Mouse (Mus musculus): ENCODE measurements at regions not wholly inside any gene's neighbourhood (a gene's known extent, or its start where the extent isn't known, plus 50 kb on each side); places are given as distances from the start of the nearest gene placed in this dataset.

DNA sequence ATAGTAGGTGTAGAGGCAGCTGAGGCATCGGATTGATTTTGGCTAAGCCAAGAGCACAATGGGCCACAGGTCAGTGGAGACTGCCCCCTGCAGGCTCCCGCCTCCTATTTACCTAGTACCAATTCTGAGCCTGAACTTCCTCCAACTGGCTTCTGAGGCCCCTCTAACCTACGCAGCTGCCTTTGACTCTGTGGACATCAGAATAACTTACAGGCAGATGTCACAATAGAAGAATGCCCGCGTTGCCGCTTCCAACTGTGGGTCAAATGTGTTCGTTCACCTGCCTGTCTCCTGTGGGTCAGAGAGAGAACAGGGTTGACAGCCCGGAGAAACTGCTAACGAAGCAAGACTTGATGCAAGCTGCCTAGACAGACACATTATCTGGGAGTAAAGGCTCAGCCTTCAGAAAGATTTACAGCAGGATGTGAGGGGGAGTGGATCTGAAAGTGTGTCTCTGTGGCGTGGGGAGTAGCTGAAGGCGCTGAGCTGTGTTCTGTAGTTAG is 153.2 kb downstream of the Gm10260 start:
- Histone ChIP-seq H3K4me1 (replicated peaks; ENCODE audit: control insufficient read depth, insufficient read depth, low read length) (no peaks in the 10 kb centered on the region), H3K4me3 (ENCODE audit: low read length) (no peak overlapping the region), H3K9ac (ENCODE audit: low read length) (no peak overlapping the region), H3K4me2 (ENCODE audit: low read depth, low read length) (no peak overlapping the region), H3K36me3 (ENCODE audit: control insufficient read depth, insufficient read depth, low read length) (no peaks in the 10 kb centered on the region), H3K27me3 (ENCODE audit: control insufficient read depth, insufficient read depth, low read depth, low read length) (no peaks in the 10 kb centered on the region), H3K9me3 (ENCODE audit: control insufficient read depth, low read length) (no peaks in the 10 kb centered on the region), H3K27ac (ENCODE audit: low read length) (no peak overlapping the region)
- 47% methylated on average over 11 of the region's 11 CpGs for WGBS
- ATAC-seq (ENCODE audit: low read depth) = no peak

- ATAC-seq (ENCODE audit: low read depth) = no peak
- no peaks in the 10 kb centered on the region for H3K4me1 ChIP-seq (replicated peaks; ENCODE audit: control insufficient read depth, insufficient read depth, low read length)
- H3K27ac ChIP-seq (ENCODE audit: low read length) = no peak overlapping the region
- H3K9me3 ChIP-seq (ENCODE audit: control insufficient read depth, low read length) = no peaks in the 10 kb centered on the region
- WGBS = 83% methylated on average over 3 of the region's 3 CpGs
- no peaks in the 10 kb centered on the region for H3K27me3 ChIP-seq (ENCODE audit: control insufficient read depth, insufficient read depth, low read depth, low read length)
- no peak overlapping the region for H3K4me2 ChIP-seq (ENCODE audit: low read depth, low read length)
- H3K36me3 ChIP-seq (ENCODE audit: control insufficient read depth, insufficient read depth, low read length) = no peaks in the 10 kb centered on the region
- no peak overlapping the region for H3K9ac ChIP-seq (ENCODE audit: low read length)
- no peak overlapping the region for H3K4me3 ChIP-seq (ENCODE audit: low read length)
These were observed 156.0 kb downstream of the Gm10260 start for GRCm38 (mm10) chr13:97604451-97604850.

GRCm38 (mm10) chr13:97601135-97601730 is 159.2 kb downstream of the Gm10260 start:
- WGBS = 90% methylated on average over 7 of the region's 7 CpGs
- H3K36me3 ChIP-seq (ENCODE audit: control insufficient read depth, insufficient read depth, low read length) = no peaks in the 10 kb centered on the region
- no peak overlapping the region for H3K4me3 ChIP-seq (ENCODE audit: low read length)
- no peaks in the 10 kb centered on the region for H3K27me3 ChIP-seq (ENCODE audit: control insufficient read depth, insufficient read depth, low read depth, low read length)
- ATAC-seq (ENCODE audit: low read depth) = no peak
- no peaks in the 10 kb centered on the region for H3K4me1 ChIP-seq (replicated peaks; ENCODE audit: control insufficient read depth, insufficient read depth, low read length)
- H3K9me3 ChIP-seq (ENCODE audit: control insufficient read depth, low read length) = 0 out of 2 replicates have a peak, but pooled peaks cover 2% of the 10 kb centered on the region
- no peak overlapping the region for H3K27ac ChIP-seq (ENCODE audit: low read length)
- no peak overlapping the region for H3K9ac ChIP-seq (ENCODE audit: low read length)
- H3K4me2 ChIP-seq (ENCODE audit: low read depth, low read length) = no peak overlapping the region

GRCm38 (mm10) chr13:97600136-97600535 is 160.3 kb downstream of the Gm10260 start:
- Histone ChIP-seq H3K9ac (ENCODE audit: low read length) (no peak overlapping the region), H3K36me3 (ENCODE audit: control insufficient read depth, insufficient read depth, low read length) (no peaks in the 10 kb centered on the region), H3K27ac (ENCODE audit: low read length) (no peak overlapping the region), H3K4me2 (ENCODE audit: low read depth, low read length) (no peak overlapping the region), H3K9me3 (ENCODE audit: control insufficient read depth, low read length) (0 out of 2 replicates have a peak, but pooled peaks cover 2% of the 10 kb centered on the region), H3K27me3 (ENCODE audit: control insufficient read depth, insufficient read depth, low read depth, low read length) (no peaks in the 10 kb centered on the region), H3K4me1 (replicated peaks; ENCODE audit: control insufficient read depth, insufficient read depth, low read length) (no peaks in the 10 kb centered on the region), H3K4me3 (ENCODE audit: low read length) (no peak overlapping the region)
- ATAC-seq (ENCODE audit: low read depth) = no peak
- WGBS = 68% methylated on average over 7 of the region's 7 CpGs

DNA sequence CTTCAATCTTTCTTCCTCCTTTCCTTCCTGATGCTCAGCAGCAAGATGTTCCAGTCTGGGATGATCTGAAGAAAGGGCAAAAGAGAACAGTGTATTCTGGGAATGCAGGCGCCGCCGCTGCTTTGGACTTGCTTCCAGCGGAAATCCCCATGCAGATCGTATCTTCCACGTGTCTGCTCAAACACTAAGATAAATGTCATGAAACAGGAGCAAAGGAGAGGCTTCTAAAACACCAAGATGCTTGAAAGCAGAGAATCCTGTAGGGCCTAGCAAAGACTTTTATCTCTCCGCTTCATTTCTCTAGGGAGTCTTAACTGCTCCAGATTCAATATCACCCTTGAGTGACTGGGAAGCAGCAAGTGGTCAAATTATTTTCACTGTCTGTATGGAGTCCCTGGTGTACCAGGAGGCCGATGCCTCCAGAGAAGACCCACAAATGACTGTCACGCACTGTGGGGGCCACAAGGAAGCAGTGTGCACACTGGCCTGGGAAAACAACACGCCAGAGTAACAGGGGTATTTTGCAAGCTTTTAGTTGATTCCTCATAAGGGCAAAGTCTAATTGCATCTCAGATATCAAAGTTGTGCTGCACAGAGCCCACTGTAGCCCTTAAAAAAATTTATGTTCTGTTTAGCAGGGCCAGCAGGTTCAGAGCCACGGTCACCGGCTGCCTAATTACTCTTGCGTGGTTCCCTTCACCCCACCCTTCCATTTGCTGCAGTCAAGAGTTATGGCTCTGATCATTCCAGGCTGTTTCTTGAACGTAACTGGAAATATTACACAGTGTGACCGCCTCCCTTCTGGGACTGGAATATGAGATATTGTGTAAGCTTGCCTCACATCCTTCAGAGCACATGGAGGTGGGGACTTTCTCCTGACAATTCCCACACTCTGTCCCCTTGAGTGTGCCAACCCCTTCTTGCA is 161.7 kb downstream of the Gm10260 start:
- H3K4me2 ChIP-seq (ENCODE audit: low read depth, low read length) = no peak overlapping the region

DNA sequence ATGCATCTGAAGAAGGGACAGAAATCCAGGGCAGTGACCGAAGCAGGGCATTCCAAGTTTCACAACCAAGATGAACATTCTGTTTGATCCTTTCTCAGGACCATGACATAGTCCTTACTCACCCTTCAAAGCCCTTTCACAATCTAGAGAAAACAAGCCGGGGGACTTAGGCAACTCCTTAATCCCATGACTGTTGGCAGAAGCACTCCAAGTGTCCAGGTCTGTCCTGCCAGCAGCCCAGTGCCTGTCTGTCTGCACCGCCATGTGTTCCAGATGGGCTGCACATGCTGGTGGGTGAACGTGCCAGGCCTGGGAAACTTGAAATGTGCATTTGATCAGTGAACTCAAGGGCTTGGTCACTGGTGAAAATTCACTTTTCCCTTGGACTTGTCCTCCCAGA is 165.6 kb downstream of the Gm10260 start:
- no peaks in the 10 kb centered on the region for H3K27me3 ChIP-seq (ENCODE audit: control insufficient read depth, insufficient read depth, low read depth, low read length)
- no peak overlapping the region for H3K4me2 ChIP-seq (ENCODE audit: low read depth, low read length)
- no peak overlapping the region for H3K9ac ChIP-seq (ENCODE audit: low read length)
- H3K9me3 ChIP-seq (ENCODE audit: control insufficient read depth, low read length) = 0 out of 2 replicates have a peak, but pooled peaks cover 2% of the 10 kb centered on the region
- H3K36me3 ChIP-seq (ENCODE audit: control insufficient read depth, insufficient read depth, low read length) = no peaks in the 10 kb centered on the region
- WGBS = 73% methylated on average over 4 of the region's 4 CpGs
- H3K4me3 ChIP-seq (ENCODE audit: low read length) = no peak overlapping the region
- 0 out of 2 replicates have a peak, but pooled peaks cover 2% of the 10 kb centered on the region for H3K4me1 ChIP-seq (replicated peaks; ENCODE audit: control insufficient read depth, insufficient read depth, low read length)
- H3K27ac ChIP-seq (ENCODE audit: low read length) = no peak overlapping the region
- ATAC-seq (ENCODE audit: low read depth) = peak; percentile 60; the same call in 1 of the 2 replicates

More for the DNA sequence above, 161.7 kb downstream of the Gm10260 start:
- Histone ChIP-seq H3K4me3 (ENCODE audit: low read length) (no peak overlapping the region), H3K27me3 (ENCODE audit: control insufficient read depth, insufficient read depth, low read depth, low read length) (no peaks in the 10 kb centered on the region), H3K4me1 (replicated peaks; ENCODE audit: control insufficient read depth, insufficient read depth, low read length) (0 out of 2 replicates have a peak, but pooled peaks cover 2% of the 10 kb centered on the region), H3K27ac (ENCODE audit: low read length) (no peak overlapping the region), H3K36me3 (ENCODE audit: control insufficient read depth, insufficient read depth, low read length) (no peaks in the 10 kb centered on the region), H3K9ac (ENCODE audit: low read length) (no peak overlapping the region), H3K9me3 (ENCODE audit: control insufficient read depth, low read length) (0 out of 2 replicates have a peak, but pooled peaks cover 2% of the 10 kb centered on the region)
- 62% methylated on average over 15 of the region's 15 CpGs for WGBS
- ATAC-seq (ENCODE audit: low read depth) = 0 out of 2 replicates have a peak, but pooled peaks have one; percentile 43

DNA sequence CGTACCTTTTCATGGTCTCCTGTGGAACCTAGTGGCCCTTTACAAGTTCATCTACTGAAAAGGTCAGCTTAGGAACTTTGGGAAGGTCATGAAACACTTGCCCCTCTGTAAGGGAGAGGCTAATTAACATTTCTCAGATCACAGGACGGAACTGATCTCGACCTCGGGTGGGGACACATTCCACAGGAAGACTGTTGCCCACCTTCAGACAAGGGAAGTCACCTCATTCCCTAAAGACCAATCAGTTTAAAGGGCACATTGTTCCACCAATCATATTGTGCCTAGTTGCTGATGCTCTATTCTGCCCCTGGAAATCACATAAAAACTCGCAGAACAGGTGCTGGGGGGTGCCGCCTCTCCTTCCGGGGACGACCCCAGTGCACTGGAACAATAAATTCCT is 170.8 kb downstream of the Gm10260 start:
- no peak overlapping the region for H3K4me2 ChIP-seq (ENCODE audit: low read depth, low read length)
- H3K4me3 ChIP-seq (ENCODE audit: low read length) = no peak overlapping the region
- WGBS = 79% methylated on average over 8 of the region's 8 CpGs
- ATAC-seq (ENCODE audit: low read depth) = no peak
- H3K27ac ChIP-seq (ENCODE audit: low read length) = no peak overlapping the region
- H3K27me3 ChIP-seq (ENCODE audit: control insufficient read depth, insufficient read depth, low read depth, low read length) = no peaks in the 10 kb centered on the region
- no peaks in the 10 kb centered on the region for H3K9me3 ChIP-seq (ENCODE audit: control insufficient read depth, low read length)
- H3K9ac ChIP-seq (ENCODE audit: low read length) = no peak overlapping the region
- H3K36me3 ChIP-seq (ENCODE audit: control insufficient read depth, insufficient read depth, low read length) = no peaks in the 10 kb centered on the region
- H3K4me1 ChIP-seq (replicated peaks; ENCODE audit: control insufficient read depth, insufficient read depth, low read length) = no peaks in the 10 kb centered on the region

DNA sequence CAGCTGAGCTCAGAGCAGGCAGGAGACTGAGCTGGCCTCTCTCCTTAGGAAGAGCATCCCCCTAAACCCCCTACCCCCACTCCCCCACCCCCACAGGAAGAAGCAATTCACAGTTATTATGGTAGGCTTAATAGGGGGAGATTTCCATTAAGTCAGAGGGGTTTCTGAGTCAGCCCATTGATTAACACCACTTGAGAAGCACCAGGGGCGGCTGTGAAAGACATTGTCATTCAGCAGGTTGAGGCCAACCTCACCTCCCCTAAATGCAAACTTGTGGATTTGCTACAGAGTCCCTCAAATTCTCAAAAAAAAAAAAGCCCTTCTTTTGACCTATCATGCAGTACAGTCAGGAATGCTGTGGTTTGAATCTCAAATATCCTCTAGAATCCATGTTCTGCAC is 172.3 kb downstream of the Gm10260 start:
- Histone ChIP-seq H3K9me3 (ENCODE audit: control insufficient read depth, low read length) (no peaks in the 10 kb centered on the region), H3K36me3 (ENCODE audit: control insufficient read depth, insufficient read depth, low read length) (no peaks in the 10 kb centered on the region), H3K4me3 (ENCODE audit: low read length) (no peak overlapping the region), H3K4me1 (replicated peaks; ENCODE audit: control insufficient read depth, insufficient read depth, low read length) (no peaks in the 10 kb centered on the region), H3K27ac (ENCODE audit: low read length) (no peak overlapping the region), H3K4me2 (ENCODE audit: low read depth, low read length) (no peak overlapping the region), H3K9ac (ENCODE audit: low read length) (no peak overlapping the region), H3K27me3 (ENCODE audit: control insufficient read depth, insufficient read depth, low read depth, low read length) (no peaks in the 10 kb centered on the region)
- no peak for ATAC-seq (ENCODE audit: low read depth)
- 58% methylated on average over 1 of the region's 1 CpGs for WGBS

DNA sequence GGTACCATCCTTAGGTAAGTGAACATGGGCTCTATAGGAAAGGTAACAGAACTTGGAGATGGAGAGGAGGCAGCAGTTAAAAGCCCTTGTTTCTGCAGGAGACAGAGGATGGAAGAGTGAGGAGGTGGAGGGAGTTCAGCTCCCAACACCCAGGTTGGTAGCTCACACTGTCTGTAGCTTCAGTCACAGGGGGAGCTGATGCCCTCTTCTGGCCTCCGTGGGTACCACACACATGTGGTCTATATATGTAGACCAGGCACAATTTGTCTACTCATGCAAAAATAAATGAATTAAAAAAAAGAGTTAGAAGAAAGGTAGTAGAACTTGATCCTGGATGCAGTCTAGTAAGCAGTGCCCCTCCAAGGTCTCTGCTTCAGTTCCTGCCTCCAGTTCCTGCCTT is 173.3 kb downstream of the Gm10260 start:
- H3K4me2 ChIP-seq (ENCODE audit: low read depth, low read length) = no peak overlapping the region
- no peaks in the 10 kb centered on the region for H3K27me3 ChIP-seq (ENCODE audit: control insufficient read depth, insufficient read depth, low read depth, low read length)
- no peaks in the 10 kb centered on the region for H3K9me3 ChIP-seq (ENCODE audit: control insufficient read depth, low read length)
- H3K9ac ChIP-seq (ENCODE audit: low read length) = no peak overlapping the region
- no peak overlapping the region for H3K27ac ChIP-seq (ENCODE audit: low read length)
- no peaks in the 10 kb centered on the region for H3K36me3 ChIP-seq (ENCODE audit: control insufficient read depth, insufficient read depth, low read length)
- no peaks in the 10 kb centered on the region for H3K4me1 ChIP-seq (replicated peaks; ENCODE audit: control insufficient read depth, insufficient read depth, low read length)
- ATAC-seq (ENCODE audit: low read depth) = no peak
- H3K4me3 ChIP-seq (ENCODE audit: low read length) = no peak overlapping the region
- WGBS = 89% methylated on average over 1 of the region's 1 CpGs
